Mouse (Mus musculus) heart, postnatal 0 days (tissue): ENCODE data around the gene Ralgapa1.

ENCODE experiments used
- CTCF ChIP-seq: IDR thresholded peaks from 2 replicates; pipeline ENCODE4 v1.5.1; 2016; ENCODE audit warnings: antibody characterized with exemption, control low read depth, low read depth
- EP300 ChIP-seq: IDR thresholded peaks from 2 replicates; pipeline ENCODE4 v1.6.1; 2016; ENCODE audit warnings: antibody characterized with exemption, low read depth

DNA sequence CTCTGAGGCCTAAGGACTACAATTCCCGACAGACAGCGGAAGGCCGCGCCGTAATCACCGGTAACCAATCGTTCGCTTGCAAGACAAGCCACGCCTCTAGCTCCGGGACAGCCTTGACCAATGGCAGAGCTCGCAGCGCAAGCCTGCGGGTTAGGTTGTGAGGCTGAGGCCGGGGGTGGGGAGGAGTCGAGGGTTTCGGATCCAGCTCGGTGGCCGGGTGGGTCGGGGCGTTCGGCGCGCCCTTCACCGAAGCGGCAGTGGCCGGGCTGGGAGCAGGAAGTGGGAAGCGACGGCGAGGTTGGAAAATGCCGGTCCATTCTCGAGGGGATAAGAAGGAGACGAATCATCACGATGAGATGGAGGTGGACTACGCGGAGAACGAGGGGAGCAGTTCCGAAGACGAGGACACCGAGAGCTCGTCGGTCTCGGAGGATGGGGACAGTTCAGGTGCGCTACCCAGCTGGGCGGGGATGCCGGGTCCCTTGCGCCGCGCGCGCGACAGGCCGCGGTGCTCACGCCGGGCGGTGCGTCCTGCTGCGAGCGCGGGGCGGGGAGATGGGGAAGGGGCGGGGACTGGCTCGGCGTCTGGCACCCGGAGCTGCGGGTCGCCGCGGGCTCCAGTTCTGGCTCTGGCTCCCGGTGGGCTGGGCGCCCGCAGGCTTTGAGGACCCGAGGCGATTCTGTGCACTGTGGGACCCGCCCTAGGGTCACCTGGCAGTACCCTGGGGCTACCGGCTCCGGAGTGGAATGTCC lies 15.4 kb upstream of the Ralgapa1 start, which contains the start of gene Brms1l:
- TF ChIP-seq EP300 (no peak), CTCF (no peak)
